Mouse (Mus musculus): ENCODE measurements around the gene Atl3.
"Not testable (repeated sequence)": the region's sequence is repeated elsewhere in the genome, so short reads cannot be mapped to it uniquely, and the experiment has no call there.

The Atl3 gene

DNA sequence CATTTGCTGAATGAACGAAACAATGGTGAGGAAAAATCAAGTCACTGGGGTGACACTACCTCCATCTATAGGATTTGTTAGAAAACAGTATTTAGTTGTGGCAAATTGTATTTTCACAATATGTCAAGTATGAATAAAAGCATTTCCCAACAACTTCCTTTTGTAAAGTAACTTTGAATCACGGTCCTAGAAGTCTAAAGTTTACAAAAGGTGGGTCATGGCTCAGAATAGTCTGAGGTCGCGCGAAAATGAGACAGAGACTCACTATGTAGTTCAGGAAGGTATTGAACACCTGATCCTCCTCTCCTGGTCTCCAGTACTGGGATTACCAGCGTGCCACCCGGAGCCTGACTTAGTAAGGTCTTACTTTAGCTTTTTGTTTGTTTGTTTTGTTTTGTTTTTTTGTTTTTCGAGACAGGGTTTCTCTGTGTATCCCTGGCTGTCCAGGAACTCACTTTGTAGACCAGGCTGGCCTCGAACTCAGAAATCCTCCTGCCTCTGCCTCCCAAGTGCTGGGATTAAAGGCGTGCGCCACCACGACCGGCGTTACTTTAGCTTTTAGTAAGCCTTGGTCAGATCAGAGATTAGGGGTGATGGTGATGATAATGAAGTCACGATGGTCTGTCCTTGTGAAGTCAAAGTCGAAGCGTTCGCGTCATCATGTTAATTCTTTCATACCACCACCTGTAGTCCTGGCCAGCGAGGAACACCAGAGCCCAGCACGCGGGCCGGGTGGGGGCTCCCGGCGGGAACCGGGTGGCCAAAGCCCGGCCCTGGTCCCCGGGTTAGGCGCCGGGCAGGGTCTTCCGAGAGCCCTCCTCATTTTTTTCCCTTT is at the start of gene Atl3:
Atl3 (plus strand) TSS at position 689 of the 835 bp plus-strand sequence.
- peak in 1 of 2 experiments; percentile 21 for DNase-seq

DNA sequence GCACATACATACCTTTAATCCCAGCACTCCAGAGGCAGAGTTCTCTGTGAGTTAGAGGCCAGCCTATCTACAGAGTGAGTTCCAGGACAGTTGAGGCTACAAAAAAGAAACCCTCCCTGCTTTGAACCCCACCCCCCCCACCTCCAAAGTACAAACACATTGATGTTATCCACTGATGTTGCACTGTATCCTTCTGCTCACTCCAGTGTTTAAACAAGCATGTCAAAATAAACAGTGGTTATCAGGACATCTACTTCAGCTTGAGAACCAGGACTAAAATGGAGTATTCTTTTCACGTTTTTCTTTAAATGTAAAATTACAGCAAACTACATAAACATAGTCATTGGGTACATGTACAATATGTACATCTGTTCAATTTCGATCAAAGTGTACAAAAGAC is 48.7 kb upstream of the Atl3 start:
- no peak for DNase-seq

DNA sequence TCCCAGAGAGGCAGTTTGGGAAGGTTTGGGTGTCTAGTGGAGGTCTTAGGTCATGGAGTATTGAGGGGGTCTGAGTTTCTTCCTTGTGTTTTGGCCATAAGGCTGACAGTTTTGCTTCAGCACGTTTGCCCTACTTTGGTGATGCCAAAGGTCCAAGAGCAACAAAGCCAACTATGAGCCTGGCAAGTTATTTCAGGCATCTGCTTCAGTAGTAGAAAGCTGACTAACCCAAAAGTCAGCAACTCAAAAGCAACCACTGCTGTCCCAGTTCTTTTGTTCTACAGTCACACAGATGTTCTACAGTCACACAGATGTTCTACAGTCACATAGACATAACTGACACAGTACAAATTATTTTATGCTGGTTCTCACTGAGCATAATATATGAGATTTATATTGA is 48.2 kb upstream of the Atl3 start:
- no peak for DNase-seq

DNA sequence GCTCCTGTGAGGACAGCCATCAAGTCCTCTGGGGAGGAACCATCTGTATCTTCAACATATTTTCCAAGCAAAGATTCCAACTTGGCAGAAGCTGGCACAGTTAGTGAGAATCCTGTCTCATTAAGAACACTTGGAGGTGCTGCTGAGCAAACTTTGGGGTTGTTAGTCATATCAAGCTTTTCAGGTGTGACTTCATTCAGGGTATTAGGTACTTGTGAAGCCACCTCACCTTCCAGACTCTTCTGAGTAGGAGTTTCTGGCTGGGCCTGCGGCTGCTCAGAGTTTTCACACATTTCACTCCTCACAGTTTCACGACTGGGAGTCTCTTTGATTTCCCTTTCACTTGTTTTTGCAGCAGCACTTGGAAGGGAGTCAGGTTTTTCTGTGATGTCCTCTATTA is 37.0 kb upstream of the Atl3 start:
- DNase-seq, result no peak

DNA sequence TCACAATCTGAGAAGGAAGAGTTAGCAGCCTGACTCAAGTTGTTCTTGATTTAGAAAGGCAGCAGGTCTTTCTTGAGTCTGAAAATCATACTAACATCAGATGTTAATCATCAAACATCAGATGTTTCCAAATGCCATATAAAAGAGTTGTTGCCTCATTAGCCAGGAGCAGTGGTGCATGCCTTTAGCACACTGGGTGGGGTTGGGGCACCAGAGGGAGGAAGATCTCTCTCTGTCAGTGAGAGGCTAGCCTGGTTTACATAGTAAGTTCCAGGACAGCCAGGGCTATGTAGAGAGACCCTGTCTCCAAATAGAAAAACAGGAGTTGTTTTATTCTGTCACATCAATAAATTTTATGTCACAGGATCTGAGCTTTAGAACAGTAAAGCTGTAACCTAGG is 34.9 kb upstream of the Atl3 start:
- no peak for DNase-seq

DNA sequence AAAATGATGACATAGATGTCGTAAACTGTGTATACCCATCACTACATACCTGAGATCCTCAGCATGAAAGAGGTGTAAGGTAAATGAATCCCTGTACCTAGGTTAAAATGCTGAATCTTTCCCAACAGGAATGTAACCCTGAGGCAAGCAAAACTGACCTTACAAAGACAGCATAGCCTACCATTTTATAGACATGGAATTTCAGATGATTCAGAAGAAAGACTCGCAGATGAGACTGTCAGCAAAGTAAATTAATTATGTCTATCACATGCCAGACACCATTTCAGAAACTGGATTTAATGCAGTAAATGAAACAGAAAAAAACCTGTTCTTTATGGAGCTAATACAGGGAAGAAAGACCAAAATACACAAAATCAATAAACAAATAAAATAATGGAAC is 34.5 kb upstream of the Atl3 start:
- no peak for DNase-seq

DNA sequence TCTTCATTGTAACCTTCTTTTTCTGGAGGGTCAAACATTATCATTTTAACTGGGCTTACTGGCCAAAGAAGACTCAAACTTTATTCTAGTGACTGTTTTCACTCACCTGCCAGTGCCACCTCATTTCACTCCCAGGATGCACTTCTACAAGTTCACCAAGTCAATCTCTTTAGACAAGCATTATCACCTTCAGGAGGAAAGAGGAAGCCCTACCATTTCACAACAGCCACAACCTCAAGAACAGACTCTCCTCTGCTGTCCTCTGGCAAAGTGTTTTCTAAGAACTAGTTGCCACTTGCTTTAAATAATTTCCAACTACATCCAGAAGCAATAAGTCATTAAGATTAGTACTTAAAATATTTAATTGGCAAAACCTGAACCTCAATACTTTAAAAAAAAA is 25.9 kb upstream of the Atl3 start:
- DNase-seq, result no peak

DNA sequence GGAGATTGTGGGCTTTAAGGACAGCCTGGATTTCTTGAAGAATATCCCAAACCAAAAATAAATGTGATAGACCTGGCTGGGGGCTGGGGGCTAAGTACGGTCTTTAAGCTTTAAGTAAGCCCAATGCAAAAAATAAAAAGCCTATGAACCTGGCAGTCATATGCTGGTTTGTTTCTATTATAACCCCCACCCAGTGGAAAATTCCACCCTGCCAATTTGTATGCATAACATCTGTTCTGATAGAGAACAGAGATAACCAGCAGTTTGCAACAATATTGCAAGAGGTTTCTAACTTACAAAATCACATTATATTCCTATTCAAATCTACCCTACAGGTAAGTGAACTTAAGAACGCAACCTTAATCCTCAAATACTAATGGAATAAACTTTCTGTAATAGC is 23.2 kb upstream of the Atl3 start:
- no peak for DNase-seq

DNA sequence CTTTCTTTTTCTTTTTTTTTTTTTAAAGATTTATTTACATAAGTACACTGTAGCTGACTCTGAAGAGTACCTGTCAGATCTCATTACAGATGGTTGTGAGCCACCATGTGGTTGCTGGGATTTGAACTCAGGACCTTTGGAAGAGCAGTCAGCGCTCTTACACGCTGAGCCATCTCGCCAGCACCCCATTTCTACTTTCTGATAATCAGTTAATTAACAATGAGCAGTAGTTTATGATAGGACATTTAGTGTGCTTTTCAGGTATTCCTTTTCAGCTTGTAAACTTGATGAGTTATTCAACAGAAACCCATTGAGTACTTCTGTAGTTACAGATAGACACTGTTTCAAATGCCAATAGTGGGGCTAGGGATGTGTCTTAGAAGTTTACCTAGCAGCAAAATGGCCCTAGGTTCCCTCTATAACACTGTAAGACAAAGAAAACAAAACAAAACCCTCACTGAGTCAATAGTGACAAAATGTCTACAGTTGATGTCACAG is 14.0 kb upstream of the Atl3 start:
- DNase-seq, result no peak

DNA sequence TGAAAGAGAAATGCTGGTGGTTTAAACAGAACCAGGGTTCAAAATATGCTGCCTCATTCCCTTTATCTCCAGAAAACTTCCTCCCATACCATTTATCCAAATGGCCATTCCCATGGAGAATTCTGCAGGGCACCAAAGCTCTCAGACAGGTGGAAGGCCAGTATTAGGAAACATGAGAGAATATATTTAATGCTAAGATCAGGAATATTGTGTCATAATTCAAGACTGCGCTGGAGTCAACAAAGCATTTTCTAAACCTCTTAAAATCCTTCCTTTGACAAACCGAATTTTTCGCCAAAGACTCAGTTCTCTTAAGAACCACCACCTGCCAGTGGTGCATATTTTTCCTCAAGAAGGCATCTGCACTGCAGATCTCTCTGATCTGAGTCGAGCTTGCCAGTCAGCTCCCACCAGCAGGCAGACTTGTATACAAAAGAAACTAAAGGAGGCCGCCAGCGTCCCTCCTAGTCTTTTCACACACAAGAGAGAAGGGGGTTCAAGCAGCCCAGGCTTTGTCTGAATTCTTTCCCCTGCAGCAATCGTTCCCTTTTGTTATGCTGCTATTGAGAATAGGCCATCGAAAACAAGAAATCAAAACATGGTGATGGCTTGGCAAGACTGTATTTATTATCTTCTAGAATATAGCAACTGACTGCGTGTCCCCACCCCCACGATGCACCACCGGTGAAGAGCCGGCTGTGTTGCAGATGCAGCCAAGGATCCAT is 12.1 kb upstream of the Atl3 start:
- peak; percentile 57 to 75 for DNase-seq

DNA sequence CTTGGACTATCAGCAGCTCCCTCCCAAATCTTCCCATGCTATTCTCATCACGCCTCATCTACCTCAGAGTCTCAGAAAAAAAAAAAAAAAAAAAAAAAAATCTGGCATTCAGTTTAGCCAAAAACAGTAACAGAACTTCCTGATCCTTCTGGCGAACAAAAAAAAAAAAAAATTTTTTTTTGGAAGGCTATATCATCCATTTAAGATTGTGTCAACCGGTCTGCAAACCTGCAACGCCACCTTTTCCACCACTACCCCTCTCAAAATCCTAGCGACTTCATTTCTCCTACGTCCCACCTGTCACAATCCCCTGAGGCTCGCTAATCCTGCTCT is 11.6 kb upstream of the Atl3 start:
- no peak for DNase-seq

DNA sequence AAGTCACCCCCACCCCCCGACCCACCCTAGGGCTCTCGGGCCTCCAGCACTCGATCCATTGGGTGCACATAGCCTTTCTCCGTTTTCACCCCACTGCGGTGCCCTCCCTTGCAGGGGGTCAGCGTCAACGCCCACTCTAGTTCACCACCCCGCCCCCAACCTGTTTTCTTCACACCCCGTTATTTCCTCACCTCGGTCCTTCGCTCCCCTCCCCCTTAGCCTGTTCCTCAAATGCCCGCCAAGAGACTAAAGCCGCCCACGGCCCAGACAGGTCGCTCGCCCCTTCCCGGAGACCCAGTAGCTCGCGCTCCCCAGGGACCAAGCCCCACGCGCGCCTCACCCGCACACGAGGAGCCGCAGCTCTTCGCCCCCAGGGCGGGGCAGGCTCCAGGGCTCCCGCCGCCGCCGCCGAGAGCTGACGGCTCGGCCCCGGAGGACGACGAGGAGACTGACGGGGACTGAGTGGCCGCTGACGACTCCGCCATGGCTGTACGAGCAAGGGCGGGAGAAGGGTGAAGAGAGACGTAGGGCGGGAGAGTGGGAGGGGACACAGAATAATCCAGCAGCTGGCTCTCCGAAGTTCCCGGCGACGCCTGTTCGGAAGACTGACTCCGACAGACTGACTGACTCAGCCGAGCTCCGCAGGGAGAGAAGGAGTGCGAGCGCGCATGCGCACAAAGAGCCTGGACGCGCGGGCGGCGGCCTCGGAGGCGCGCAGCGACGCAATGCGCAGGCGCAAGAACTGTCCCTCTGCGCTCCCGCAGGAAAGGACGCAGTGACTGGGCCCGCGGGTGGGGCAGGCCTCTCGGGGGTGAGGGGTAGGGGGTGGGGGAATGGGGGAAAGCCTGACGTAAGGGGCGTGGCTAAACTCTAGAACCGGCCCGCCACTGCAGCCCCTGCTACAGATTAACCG is 11.0 kb upstream of the Atl3 start, which contains the start of gene Rtn3:
Rtn3 (minus strand) TSS at position 683 of the 913 bp plus-strand sequence.
- peak; percentile 98 to 99 for DNase-seq

DNA sequence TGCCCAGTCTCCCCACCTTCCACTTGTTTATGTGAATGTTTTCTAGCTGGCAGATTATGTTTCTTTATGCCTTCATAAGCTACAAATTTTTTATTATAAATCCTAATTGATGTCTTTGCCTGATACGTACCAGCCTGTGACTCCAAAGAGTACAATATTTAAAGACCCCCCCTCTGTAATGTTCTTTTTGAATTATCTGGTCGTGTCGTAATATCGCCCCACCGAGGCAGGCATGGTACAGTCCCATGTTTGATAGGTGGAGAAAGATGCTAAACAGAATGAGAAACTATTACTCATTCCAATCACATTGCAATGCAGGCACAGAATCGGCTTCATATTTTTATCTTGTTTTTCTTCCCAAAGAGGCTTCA is 10.3 kb upstream of the Atl3 start:
- DNase-seq, result no peak

DNA sequence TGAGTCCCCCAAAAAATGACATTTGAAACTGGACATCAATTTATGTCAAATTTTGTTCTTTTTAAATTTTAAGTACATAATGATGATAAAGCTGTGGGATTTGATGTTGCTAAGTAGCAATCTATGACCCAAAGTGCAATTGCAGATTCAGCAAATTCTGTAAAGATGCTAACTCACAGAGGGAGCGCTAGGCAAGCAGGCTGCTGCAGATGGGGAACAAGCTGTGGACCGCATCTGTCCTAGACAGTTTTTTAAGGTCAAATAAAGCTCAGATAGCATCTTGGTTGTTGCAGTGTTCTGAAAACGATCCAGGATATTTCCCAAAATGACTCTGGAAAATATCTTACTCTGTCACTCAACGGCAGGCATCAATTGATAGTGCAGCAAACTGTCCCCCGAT is 9.8 kb upstream of the Atl3 start:
- peak; percentile 22 to 36 for DNase-seq

DNA sequence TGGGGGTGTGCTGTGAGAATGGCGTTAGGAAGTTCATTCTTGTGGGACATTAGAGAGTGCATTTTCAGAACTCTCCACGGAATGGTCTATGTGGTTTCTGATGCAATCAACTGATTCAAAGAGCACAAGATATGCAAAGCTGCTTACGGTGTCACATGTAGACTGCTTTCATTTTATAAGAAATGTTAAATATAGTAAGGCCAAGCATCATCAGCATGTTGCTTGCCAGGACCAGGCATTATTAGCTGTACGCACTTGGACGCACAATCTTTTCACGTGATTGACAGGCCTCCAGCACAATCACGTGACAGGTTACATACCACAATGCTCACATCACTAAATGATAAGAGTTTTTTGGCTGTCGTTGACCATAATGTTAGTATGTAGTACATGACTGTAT is 6.2 kb upstream of the Atl3 start:
- DNase-seq, result no peak

DNA sequence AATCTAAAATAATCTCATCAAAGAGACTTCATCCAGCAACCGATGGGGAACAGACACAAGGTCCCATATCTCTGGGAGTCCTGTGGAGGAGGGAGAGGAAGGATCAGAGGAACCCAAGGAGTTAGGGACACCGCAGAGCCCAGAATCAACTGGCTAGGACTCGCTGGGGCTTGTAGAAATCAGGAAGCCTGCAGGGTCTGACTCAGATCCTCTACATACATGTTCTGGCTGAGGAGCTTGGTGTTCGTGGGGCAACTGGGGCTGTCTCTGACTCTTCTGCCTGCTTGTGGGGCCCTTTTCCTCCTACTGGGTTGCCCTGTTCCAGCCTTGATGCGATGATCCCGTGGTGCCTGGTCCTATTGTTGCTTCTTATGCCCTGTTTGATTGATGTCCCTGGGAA is 1.9 kb upstream of the Atl3 start:
- DNase-seq, result no peak

DNA sequence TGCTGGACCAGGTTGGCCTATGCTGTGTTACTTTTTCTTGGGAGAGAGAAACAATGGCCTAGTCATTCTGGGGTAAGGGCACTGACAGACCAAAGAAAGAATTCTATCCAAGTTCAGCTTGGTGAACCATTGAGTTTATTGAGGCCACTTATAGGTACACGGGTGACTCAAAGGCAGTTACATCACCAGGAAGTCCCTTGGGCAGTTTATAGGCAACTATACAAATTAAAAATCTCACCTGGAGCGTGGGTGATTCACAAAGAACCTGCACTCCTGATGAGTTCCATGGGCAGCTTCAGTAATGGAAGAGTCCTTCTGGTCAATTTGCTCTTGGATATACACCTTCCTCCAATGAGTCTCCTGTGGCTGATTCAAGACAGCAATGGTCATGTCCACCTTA is 1.2 kb upstream of the Atl3 start:
- no peak for DNase-seq

DNA sequence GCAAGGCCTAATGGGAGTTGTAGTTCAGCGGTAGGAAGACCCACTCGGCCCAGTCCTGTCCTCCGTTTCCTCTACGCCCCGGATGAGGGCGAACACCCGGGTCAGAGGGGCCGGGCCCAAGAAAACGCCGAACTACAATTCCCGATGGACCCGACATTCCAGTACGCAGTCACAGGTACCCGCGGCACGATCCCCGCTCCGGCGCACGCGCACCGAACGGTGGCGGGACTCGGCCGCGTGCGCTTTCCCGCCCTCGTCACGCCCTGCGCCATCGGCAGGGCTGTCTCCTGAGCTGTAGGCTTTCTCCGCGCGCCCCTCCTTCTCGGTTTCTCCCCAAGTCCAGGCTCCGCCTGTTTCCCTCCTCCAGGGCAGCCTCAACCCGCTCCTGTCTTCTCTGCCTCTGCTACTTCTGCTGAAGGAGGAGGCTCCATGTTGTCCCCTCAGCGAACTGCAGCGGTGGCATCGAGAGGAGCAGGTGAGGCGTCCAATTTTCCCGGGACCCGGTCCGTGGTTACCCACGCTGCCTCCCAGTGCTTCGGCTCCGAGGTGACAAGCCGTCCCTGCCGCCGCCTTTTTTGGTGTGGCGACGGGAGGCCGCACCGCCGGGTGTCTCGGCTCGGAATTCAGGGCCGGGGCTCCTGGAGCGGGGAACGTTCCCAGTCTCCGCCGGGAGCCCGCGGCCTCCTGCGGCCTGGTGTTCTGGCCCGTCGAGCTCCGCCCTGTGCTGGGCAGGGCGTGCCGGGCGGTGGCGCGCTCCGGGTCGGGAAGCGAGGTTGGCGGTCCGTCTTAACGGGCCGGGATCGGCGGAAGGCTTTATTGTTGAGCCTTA is 561 bp downstream of the Atl3 start:
- DNase-seq, result peak; percentile 97 to 98

DNA sequence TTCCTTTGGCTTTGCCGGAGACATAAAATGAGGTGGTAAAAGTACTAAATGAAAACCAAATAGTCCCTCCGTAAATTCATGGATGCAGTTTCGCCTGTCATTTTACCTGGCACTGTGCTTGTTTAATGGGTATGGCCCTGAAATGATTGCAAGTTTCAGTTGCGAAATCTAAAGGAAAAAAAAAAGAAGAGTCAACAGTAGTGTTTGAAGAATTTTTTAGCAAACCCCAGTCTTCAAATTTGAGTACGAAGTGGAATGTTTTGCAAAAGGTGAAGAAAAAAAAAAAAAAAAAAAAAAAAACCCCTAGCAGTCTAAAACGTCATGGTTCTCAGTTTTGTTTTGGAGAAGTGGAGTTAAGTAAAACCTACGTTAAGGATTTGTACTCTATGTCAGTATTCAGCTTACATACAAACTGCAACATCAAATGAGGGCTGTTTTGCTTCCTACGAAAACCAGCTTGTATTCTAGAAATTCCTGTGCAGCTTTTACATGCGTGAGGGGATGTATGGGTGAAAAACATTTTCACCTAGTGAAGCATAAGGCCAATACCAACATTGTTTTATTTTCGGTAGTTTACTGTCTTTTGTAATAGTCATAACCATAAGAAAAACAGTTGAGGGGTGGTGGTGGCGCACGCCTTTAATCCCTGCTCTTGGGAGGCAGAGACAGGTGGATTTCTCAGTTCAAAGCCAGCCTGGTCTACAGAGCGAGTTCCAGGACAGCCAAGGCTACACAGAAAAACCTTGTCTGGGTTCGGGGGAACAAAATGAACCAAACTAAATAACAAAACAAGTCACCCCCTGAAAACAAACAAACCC is 1.6 kb downstream of the Atl3 start:
- DNase-seq, result no peak

DNA sequence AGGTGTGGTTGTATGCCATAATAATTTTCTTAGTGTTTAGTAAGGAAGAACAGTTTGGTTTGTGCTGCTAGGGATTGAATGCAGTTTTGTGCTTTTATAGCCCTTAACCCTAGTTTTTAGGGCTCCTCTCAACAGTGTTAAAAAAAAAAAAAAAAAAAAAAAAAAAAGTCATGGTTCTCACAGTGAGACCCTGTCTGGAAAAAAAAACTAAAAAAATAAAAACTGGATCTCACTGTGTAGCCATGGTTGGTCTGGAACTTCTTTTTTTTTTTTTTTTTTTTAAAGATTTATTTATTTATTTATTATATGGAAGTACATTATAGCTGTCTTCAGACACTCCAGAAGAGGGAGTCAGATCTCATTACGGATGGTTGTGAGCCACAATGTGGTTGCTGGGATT is 2.2 kb downstream of the Atl3 start:
- not testable (repeated sequence) for DNase-seq

DNA sequence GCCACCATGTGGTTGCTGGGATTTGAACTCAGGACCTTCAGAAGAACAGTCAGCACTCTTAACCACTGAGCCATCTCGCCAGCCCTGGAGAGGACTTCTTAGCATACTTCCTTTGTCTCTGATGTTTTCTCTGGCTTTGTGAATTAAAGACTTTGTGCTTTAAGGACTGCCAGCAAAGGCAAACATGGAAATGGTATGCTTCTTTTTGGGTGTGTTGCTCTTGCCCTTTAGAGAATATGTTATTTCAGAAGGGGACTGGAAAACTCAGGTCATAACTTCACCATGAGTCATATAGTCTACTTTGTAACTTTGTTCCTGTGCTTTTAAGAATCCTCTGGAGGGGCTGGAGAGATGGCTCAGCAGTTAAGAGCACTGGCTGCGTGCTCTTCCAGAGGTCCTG is 5.0 kb downstream of the Atl3 start:
- no peak for DNase-seq
